Mouse (Mus musculus) yolk sac, embryonic 10.5 days (tissue): ENCODE results near the gene Pbx4.
A peak's percentile ranks its signal among the peaks of the same experiment; 100 is the strongest.

Experiments
- DNase-seq: peaks from one replicate; pipeline ENCODE4 v3.0.0-alpha.2; 2017; ENCODE audit warnings: low spot score

Gene Pbx4

DNA sequence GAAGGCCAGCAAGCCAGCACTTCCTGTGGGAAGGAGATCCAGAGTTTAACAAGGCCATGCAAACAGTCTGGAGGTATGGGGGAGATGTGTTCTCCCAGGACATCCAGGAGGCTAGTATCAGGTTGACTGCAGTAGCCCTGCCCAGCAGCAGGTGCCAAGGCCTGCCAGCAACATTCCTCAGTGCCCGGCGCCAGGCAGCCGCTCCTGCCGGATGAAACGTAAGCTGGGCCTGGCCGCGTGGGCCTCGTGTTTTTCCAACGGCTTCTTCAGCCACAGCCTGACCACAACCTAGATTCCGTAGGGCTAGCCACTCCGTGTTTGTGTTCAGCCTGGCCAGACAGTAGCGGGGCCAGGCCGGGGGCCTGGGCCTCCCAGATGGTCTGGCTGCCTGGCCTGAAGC lies 42.4 kb downstream of the Pbx4 start:
- DNase-seq, result no peak

DNA sequence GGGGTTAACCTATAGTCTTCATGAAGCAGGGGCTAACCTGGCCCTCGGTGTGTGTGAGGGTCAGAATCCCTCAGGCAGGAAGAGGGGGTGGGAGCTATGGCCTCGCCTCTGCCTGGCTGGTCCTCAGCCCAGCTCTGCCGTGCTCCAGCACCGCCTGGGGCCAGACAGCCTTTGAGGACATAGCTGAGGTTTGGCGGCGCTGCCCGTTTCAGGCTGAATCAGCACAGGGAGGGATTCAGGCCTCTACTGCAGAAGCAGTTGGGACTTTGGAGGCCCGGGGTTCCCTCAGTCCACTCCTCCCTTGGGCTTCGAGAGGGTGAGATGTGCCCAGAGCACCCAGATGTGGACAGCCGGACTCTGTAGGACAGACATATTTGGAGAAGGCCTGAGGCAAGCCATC lies 43.8 kb downstream of the Pbx4 start:
- DNase-seq, result no peak

- no peak for DNase-seq
Observed at GRCm38 (mm10) chr8:69876967-69877366, 44.7 kb downstream of the Pbx4 start.

- DNase-seq, result no peak
Observed at GRCm38 (mm10) chr8:69877396-69877795, 45.1 kb downstream of the Pbx4 start.

DNA sequence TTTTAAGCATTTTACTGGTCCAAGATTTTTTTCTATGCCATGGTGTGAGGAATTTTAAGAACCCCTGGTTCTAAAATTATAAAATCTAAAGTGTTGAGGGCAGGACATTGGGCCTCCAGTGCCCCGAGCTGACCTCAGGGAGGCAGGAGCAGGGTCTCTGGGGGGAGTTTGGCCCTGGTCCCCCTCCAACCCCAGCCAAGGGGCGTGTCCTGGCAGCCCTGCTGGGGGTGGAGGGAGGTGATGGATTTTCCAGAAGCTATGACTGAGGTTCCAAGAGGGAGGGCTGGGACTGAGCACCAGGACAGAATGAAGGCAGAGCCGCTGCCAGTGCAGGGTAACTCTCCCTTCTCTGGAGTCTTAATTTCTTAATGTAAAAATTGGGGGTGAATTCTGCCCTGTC lies 45.7 kb downstream of the Pbx4 start:
- DNase-seq, result no peak

- no peak for DNase-seq
Observed at GRCm38 (mm10) chr8:69879678-69880077, 47.4 kb downstream of the Pbx4 start.

DNA sequence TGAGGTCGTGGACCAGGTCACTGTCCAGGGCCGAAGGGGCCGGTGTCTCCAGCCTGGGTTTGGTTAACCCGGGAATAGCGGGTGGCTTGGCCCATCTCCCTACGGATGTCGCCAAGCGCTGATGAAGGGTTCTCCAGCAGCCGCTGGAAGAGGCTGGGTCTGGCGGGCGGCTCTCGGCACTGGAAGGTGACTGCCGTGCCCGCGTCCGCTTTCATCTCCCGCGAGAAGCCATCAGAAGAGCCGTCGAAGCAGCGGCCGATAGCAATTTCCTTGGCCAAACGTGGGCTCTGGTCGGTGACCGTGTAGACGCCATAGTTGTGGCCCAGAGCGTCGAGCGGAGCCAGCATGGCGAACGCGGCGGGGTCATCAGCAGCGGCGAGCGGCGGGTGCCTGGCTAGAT lies 48.5 kb downstream of the Pbx4 start:
- DNase-seq, result no peak

DNA sequence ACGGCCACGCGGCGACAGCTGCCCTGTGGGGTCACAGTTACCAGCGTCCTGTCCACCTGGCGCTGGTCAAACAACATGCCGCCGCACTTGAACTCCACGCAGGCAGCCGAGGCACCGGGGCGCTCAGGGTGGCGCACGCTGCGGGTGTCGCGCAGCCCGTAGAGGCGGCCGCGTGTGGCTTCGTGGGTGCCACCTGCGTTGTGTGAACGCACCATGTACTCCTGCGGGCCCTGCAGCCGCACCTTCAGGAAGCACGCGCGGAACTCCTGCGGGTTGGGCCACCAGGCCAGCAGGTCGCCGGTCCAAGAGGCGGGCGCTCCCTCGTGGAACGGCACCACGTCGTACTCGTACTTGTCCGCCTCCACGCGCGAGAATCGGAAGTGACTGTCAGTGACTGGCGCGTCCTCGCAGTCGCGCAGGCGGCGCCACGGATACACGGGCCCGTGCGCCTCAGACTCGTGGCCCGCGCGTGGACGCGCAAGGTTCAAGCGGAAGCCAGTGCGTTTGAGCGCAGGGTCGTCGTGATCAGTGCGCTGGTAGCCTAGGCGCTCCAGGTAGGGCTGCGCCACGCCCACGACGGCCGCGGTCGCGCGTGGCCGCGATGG lies 49.1 kb downstream of the Pbx4 start:
- DNase-seq, result no peak

- DNase-seq, result peak; percentile 38
Observed at GRCm38 (mm10) chr8:69882021-69882756, 49.9 kb downstream of the Pbx4 start.

- DNase-seq, result no peak
Observed at GRCm38 (mm10) chr8:69882833-69883600, 50.7 kb downstream of the Pbx4 start.

DNA sequence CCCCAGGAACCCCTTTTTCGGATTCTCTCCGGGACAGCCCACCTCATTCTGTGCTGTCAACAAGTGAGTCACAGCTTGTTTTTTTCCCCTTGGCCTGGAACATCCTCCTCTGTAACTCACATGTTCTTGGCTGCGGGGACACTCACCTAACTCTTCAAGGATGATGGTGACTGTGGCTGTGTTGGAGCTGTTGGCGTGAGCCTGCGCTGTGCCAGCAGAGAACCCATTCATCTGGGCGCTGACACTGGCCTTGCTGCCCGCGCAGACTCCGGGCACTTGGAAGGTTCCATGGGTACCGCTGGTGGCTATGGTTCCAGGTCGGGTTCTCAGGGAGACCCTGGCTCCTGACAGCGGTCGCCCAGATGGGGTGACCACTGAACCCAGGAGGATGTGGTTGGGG lies 51.9 kb downstream of the Pbx4 start:
- no peak for DNase-seq

- DNase-seq, result no peak
Observed at GRCm38 (mm10) chr8:69887289-69888243, 55.3 kb downstream of the Pbx4 start, which contains the start of gene Cilp2. Cilp2 (minus strand) TSS chr8:69887687.

GRCm38 (mm10) chr8:69888244-69888866 lies 56.1 kb downstream of the Pbx4 start:
- no peak for DNase-seq

DNA sequence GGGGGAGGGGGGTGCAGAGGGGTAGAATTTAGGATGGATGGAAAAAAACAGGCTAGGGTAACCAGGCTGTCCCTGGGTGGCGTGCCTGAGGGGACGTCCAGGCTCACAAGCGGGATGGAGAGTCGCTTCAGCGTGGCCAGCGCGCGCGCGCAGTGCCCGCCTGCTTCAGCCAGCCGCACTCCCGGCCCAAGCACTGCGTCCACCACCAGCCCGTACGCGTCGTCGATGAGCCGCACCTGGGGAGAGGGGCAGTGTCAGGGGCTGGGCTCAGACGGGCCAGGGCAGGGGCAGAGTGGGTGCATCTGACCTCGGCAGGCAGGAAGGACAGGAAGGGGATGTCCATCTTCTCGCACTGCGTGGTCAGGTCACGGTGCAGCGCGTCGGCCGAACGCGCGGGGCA lies 56.6 kb downstream of the Pbx4 start:
- DNase-seq, result no peak

DNA sequence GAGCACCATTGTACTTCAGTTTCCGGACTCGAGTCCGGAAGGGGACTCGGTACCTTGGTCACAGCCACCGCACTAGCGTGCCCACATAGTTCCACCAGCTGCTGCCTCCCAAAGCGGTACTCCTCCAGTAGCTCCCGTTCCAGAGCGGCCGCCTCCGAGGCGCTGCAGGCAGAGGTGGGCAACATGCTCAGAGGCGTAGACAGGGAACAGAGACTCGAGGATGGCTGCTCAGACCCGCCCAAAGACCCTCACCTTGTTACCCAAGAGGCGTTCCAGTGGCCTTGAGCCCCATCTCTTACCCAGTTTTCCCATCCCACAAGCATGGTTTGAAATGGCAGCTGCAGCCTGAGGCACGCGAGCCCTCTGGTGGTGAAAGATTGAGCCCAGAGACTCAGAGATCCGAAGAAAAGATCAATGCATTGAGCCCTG lies 58.5 kb downstream of the Pbx4 start:
- no peak for DNase-seq

- DNase-seq, result no peak
Observed at GRCm38 (mm10) chr8:69893863-69894262, 61.6 kb downstream of the Pbx4 start.

DNA sequence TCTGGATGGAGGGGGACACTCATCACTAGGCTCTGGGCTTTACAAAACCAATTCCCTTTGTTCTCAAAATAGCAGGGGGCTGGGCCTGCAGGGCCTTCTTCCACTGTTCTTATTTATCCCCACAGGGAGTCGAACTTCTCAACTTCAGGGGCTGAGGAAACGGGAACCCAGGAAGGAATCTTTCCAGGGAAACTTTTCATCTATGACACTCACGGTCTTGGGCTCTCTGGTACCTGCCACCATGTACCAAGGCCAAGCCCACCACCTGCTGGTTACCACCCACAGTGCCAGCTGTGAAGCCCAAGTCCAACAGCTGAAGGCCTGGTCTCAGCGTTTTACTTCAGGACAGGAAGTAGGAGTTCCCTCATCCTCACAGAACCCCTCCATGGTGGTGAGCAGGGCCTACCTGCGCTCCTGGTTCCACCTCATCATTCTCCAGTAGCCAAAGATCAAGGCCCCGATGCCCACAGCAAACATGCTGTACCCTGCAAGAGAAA lies 62.6 kb downstream of the Pbx4 start:
- no peak for DNase-seq

DNA sequence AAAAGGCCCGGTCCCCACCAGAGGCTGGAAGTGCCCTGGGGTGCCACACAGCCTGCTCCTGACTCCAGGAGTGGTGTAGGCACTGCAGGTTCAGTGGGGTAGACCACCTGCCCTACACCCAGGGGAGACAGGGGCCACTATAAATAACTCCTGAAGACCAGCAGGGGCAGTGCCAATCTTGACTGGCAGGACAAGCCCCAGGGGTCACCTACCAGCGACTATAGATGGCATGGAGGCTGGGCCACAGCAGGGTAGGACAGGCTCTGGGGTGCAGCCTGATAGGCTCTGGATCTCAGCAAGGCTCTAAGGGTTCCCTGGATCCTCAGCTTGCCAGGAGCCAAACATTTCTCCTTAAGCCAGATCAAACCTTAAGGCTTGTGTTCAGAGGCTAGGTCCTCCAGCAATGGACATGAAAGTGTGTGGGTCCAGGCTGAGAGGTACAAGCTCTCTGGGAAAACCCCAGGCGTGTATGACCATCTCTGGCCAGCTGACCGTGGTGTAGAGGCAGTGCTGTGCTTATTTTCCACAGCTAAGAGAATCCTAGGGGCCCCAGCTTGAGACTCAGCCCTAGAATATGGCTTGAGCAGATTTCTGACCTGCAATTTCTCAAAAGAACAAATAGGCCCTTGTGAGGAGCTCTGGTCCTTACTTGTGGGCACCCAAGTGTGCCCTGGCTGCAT lies 63.6 kb downstream of the Pbx4 start:
- DNase-seq, result no peak

DNA sequence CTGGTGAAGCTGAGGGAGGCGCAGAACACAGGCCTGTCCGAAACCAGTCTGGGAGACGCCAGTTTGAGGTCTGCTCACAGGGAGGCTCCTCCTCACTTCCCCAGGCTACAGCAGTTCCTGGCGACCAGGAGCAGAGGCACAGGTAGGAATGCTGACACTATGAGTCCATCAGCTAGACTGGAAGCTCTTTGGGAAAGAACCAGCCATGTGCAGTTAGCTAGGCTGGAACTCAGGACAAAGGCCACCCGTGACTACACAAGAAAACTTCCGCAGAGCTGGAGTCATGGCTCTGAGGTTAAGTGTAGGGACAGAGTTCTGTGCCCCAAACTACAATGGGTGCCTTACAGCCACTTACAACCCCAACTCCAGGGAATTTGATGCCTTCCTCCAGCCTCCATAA lies 65.6 kb downstream of the Pbx4 start:
- DNase-seq, result no peak

GRCm38 (mm10) chr8:69899876-69900275 lies 67.6 kb downstream of the Pbx4 start:
- DNase-seq, result no peak
